Mouse (Mus musculus): ENCODE data around the gene Bhlhe41.

Gene Bhlhe41

DNA sequence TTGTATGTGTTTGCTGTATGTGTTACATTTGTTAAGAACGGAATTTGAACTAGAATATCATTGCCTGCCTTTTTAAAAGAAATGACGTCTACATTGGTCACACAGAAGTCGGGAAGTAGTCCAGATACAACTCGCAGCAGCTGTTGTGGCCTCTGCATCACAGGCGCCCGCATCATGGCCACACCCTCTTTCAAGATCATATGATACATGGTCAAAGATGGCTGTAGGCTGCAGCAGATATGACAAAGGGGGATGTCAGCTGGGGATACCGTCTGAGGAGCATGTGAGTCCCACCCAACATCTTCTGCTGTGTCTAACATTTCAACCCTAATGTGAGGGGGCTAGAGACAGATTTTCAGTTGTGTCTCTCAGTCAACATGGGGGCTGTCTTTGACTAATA is 6.7 kb upstream of the Bhlhe41 start:
- DNase-seq (ENCODE audit: extremely low spot score, low read depth, low spot score): no peak

DNA sequence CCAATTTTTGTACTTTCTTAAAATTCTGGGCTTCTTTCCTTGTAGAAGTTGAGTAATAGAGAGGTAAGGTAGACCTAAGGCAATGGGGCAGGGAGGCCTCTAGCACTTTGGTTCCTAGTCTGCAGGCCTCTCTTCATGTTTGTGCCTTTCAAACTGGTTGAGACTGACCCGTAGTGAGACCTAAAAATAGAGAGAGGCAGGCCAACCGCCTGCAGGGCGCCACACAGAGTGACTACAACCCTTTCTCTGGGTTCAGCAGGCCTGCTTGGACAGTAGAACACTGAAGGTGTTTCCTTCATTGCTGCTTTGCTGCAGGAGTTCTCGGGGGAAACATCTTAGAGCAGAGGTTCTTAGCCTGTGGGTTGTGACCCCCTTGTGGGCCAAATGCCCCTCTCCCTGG is 5.6 kb upstream of the Bhlhe41 start:
- DNase-seq (ENCODE audit: extremely low spot score, low read depth, low spot score): no peak

DNA sequence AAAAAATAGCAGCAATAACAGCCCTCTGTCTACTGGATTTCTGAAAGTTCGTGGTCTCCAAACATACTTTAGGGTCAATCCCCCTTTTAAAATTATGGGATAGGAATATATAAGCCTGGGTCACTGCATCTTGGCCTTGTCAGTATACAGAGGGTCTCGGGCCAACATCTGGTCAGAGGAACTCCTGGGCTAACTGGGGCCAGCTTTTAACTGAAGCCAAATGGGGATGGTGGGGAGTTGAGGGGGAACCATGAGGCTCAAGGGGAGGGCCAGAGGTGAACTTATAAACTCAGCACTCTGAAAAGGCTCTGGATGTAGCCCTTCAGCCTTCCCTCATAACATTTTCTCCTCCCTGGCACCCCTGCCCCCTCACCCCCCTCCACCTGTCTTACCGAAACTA is 1.8 kb upstream of the Bhlhe41 start:
- DNase-seq (ENCODE audit: extremely low spot score, low read depth, low spot score): peak; percentile 35

DNA sequence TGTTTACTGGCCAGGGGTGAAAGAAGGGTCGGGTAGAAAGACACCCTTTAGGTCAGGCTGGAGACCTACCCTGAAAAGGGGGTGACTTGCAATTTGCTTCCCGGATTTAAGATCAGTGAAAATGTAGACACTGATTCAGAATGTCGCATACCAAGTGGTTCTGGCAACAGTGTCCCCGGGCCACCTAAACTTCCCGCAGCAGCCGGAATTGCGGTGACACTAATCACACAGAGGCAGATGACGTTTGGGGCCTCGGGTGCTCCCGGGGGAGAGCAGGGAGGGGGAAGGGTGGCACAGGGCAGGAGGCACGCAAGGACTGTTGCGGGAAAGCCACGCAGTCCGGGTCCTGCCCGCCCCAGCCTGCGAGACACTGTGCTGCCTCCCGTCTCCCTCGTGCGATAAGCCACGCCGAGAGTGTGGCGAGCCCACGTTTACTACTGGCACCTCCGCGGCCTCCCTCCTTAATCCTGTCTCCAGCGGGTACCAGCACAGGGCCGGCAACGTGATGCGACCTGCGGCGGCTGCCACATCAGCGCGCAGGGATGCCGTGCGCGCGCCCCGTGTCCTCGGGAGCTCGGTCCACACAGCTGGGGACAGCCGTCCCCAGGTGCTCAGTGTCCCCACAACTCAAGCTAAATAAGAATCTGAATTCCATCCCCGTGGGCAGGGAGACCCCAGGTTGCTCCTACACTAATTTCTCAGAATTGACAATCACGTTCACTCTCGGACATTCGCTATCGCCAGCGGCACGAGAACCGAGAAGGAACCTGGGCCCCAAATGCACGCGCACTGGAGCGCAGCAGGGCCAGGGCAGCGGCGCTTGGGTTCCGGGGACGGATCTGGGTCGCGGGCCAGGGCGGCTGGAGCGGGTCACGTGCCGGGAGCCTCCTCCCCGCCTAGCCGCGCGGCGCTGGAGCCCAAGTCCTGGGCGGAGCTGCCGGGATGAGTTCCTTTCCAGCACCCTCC is 811 bp upstream of the Bhlhe41 start:
- peak; percentile 8 for DNase-seq (ENCODE audit: extremely low spot score, low read depth, low spot score)

DNA sequence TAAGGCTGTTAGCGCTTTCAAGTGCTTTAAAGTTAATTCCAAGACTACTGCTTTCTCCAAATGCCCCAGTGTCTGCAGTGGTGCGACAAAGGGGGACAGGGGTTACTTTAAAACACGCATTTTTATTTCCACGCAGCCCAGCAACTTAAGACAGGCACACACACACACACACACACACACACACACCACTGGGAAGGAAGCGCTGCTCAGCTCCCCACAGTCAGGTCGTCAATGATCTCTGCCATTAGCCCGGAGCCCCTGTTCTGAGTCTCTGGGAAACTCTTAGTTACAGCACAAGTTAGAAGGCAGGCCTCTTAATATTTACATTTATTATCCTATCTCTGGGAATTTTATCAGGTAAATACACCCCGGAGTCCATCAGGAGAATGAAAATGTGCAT is 1.2 kb downstream of the Bhlhe41 start:
- no peak for DNase-seq (ENCODE audit: extremely low spot score, low read depth, low spot score)

DNA sequence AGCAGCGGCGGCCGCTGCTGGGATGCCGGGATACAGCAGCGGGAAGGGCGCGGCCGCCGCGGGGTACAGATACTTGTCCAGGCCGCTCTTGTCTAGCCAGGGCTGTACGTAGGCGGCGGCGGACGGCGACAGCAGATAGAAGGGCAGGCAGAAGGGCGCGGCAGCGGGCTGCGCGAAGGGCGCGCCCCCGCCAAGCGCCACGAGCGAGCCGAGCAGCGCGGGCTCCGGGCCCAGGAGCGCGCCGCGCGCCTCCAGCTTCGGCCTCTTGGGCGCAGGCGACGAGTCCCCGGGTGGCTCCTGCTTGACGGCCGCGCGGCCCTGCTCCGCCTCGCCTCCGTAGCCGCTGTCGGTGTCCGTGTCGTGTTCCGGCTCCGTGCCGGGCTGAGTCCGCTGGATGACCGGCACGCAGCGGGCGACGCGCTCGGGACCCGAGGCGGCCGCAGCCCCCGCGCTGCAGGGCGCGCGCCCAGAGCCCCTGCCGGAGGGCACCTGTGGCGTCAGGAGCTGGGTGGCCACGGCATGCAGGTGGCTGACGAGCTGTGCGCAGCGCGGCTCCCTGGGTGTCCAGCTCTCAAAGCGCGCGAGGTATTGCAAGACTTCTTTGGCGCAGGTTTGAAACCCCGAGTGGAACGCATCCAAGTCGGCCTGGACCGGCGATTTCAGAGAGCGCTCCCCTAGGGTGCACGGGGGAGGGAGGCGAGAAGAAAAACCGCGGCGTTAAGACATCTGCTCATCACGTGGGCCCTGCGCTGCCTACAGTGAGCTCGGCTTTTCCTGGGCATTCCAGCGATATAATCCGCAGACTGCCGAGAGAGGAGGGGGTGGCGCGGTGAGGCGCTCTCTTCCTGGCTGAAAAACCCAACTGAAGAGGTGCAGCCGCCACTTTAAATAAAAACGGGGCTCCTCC is 2.0 kb downstream of the Bhlhe41 start:
- DNase-seq (ENCODE audit: extremely low spot score, low read depth, low spot score): no peak

DNA sequence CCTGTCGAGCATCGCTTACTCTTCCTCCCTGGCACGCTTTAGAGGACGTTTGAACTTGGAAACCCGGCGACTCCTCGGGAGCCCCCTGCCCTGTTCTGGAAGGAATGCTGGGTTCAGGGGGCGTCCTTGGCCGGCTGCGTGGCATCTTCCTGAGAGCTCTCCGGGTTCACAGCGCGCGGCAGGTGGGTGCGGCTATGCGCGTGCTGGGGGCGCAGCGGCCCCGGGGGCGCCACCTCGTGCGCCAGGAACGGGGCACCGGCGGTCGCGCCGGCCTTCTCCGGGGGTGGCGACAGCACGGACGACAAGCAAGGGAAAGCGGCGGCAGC is 2.7 kb downstream of the Bhlhe41 start:
- no peak for DNase-seq (ENCODE audit: extremely low spot score, low read depth, low spot score)

DNA sequence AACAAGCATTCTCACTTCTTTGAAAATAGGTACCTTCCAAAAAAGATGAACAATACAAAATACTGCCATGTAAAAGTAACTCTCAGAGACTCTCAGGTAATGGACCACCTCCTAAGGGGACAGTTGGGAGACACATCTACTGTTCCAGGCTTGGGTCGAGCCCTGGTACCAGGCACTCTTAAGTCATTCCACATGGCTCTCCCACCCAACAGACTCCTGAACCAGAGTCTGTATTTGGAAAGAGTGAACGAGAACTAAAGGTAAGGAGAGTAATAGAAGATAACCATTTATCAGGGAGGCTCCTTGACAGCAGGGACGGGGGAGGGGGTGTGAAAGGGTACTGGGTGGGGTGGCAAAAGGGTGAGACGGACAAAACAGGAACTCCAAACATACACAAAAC is 3.0 kb downstream of the Bhlhe41 start:
- no peak for DNase-seq (ENCODE audit: extremely low spot score, low read depth, low spot score)

DNA sequence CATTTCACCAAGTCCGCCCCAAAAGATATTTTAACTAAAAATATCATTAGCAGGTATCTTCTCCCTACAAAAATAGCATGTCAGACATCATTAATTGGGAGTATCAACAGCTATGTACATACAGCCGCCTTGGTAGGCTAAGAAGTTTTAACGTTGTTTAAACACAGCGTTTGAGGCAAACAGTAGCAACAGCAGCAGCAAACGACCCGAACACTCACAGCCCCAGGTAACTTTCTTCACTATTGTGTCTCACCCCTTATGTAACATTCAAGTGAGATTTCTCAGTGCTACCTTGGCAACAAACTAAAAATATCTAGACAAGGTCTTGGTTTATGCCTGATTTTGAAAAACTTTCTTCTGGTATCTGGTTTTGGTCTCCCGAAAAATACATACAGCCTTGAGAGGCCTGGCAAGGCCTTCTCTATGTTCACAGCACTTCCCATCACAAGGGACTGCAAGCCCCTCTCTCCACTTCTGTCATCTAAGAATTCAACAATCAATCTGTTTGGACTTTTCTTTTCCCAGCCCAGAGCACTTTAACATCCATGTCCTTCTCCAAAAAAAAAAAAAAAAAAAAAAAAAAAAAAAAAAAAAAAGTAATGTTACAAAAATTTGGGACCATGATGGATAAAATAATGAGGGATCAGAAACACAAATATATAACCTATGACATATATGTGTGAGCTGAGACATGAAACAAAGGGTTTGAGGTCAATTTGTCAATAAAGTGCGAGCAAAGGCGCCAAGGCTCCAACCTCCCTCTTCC is 3.7 kb downstream of the Bhlhe41 start:
- no peak for DNase-seq (ENCODE audit: extremely low spot score, low read depth, low spot score)

DNA sequence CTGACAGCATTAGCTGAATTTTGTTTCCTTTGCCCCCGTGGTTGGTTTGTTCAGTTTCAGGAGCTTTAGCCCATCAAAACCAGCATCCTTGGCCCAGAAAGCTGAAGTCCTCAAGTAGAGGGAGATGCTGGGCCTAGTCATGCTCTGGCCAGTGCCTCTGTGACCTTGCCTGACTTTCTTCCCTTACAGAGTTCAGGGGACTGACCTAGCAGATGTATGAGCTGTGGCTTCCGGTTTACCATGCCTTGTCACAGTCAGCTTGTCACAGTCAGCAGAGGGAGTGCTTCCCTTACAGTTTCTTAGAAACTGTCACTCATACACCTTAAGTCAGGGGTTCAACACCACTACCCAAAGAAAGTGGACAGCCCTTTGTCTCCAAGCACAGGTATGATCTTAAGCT is 5.0 kb downstream of the Bhlhe41 start:
- DNase-seq (ENCODE audit: extremely low spot score, low read depth, low spot score): no peak

DNA sequence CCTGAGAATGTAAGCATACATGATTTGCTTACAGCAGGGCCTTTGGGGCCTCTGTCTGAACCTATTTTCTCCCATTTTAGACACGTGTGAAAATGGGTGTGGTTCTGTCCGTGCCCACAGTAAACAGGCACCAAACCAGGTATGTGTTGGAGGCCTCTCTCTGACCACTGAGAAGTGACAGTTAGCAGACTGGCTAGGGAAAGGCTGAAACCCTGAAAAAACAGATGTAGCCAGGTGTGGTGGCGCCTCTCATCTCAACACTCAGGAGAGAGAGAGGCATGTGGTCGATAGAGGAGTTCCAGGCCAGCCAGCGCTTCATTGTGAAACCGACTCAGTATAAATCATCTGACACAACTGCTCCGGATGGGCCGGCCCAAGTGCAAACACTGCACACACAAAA is 6.9 kb downstream of the Bhlhe41 start:
- DNase-seq (ENCODE audit: extremely low spot score, low read depth, low spot score): no peak

DNA sequence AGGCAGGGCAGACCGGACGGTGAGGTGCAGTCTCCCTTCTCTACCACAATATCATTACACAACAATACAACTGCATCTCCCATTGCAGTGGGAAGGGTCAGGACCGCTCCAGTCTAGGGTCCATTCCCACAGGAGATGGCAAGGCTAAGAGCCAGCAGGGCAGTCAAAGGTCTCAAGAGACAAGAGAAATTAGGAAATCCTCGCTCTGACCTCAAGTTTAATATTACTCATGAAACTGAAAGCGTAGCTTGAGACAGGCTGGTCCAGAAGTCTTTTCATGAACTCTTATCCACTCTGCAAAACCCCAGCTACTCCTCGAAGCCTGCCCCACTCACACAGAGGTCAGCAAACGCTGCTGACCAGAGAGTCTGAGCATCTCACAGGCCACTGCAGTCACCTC is 7.9 kb downstream of the Bhlhe41 start:
- no peak for DNase-seq (ENCODE audit: extremely low spot score, low read depth, low spot score)

DNA sequence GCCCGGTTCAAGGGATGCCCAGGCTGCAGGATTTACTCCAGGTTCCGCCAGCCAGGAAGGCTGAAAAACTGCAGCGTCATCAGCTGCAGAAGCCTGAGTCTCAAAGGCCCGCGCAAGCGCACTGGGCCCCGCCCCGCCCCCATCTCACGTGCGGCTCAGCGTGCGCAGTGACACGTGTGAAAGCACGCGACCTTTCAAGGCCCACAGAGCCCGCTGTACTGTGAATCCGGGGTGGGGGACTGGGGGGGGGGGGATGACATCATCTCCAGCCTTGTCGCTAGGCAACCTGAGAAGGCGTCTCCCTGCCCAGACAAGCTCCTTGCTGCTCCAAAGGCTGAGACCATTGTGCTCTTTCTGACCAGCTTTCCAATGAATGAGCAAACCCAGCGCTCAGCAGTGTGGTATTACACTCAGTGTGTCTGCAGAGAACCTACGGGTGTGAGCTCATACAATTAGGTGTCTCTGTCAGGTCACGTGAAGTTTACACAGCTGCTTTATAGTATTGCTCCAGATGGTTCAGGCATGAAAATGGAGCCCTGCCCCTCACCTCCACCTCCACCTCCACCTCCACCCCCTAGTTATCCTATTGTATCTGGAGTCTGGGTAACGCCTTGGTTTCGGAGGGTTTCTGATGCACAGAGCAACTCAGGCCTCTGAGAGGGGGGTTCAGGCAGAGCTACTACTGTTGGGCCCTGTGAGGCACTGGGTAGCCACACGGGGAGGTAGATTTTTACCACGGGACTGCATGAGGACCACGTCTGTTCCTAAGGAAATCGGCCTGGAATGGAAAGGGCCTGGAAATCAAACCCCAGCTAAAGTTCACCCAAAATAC is 9.4 kb downstream of the Bhlhe41 start:
- DNase-seq (ENCODE audit: extremely low spot score, low read depth, low spot score): peak; percentile 67

DNA sequence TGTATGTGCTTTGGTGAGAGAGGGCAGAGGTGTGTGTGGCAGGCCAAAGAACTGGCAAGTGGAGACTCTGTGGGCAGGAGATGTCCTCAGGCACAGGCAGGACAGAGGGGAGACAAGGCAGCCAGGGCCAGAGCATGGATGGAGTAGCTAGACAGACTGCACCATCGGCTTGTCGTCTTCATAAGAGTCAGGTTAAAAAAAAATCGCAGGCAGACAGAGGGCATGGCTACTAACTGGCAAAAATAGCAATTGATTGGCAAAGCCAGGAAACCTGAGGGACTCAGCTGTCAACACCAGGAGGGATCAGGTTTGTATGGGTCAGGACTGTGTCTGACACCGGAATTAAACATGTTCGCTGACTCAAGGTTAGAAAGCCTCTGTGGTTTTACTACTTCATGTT is 10.6 kb downstream of the Bhlhe41 start:
- DNase-seq (ENCODE audit: extremely low spot score, low read depth, low spot score): no peak

DNA sequence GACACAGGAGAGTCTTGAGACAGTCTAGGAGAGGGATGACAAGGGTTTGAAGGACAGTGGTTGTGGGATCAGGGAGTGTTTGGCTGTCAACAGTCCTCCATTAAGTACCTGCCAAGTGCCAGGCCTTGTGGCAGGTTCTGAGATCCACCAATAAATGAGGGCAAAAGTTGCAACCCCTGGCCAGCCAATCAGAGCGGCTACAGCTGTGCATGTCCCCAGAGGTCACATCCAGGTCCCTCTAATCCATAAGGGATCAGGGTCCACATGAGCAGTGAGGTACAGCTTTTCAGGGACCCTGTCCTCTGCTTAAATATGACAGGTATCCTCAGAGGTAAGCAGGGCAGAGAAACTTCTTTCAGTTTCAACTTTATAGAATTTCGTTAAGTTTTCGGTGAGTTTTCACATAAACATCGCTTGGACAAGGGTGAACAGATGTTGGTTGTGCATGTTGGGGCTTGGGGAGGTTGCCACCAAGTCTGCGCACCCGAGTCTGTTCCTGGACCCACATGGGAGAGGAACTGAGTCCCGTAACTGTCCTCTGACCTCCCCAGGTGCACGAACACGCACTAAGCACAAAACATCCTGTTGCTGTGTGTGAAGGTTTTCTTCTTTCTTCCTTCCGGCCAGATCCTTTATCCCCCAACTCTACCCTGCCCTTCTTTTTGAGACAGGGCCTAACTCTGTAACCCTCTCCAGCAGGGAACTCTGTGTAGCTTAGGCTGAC is 11.8 kb downstream of the Bhlhe41 start:
- no peak for DNase-seq (ENCODE audit: extremely low spot score, low read depth, low spot score)

DNA sequence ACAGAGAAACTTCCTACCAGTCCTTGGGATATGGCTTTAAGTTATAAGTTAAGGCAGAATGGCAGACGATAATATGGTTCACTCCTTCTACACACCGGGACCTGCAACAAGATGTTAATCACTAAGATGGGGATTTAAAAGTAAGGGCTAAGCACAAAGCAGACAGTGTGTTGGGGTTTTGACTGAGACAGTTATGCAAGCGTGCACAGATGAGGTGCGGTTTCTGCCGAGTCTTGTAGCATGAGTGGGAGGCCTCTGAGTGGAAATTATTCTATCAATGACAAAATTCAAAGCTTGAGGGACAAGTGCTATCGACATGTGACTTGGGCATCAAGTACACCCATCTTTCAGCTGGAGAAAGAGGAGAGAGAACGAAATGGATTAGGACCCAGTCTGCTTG is 12.7 kb downstream of the Bhlhe41 start:
- DNase-seq (ENCODE audit: extremely low spot score, low read depth, low spot score): no peak

DNA sequence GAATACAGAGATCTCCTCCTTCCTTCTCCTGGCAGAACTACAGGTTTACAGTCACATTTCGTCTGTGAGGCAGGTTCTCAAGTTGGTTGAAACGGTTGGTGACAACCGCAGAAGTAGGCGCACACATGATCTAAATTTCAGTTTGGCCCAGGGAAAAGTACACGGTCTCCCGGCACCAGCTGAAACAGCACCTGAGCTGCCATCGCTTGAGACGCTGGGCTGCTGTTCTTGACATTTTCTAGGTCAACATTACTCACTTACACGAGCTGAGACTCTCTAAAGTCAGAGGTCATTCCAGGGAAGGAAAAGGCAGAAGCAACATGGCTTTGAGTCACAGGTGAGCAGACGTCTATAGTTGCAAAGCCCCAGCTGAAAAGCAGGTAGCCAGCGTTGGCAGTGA is 13.4 kb downstream of the Bhlhe41 start:
- DNase-seq (ENCODE audit: extremely low spot score, low read depth, low spot score): no peak

DNA sequence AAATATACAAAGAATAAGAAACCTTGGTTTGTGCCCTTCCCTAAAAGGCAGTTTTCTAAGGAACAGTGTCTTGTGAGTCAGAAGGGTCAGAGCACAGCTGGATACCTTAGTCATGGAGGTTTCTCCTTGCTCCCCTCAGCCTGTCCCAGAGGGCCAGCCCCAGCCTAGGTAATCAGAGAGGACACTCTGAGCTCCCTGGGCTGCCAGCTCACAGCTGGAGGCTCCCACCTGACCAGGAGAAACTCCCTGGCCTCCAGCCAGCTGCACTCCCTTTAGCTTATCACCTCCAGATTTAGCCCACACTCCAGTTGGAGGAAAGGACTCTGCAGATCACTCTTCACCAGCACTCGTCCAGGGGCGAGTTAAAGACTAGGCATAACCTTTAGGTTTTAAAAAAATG is 14.6 kb downstream of the Bhlhe41 start:
- no peak for DNase-seq (ENCODE audit: extremely low spot score, low read depth, low spot score)

DNA sequence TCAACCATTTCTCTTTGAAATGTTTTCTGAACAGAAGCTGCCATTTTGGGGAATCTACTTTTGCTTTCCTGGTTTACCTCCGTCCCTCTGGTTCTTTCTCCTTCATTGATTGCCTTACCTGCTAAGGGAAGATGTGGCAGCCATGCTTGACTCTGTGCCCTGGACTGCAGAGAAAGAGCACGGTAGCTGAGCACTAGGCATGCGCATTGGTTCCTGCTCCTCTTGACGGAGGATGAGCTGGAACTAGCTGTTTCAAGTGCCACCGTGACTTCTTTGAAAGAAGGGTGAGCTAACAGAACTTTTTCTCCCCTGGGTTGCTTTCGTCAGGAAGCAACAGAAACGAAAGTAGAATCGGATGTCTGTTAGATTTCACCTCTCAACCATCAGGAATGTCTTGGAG is 17.7 kb downstream of the Bhlhe41 start:
- no peak for DNase-seq (ENCODE audit: extremely low spot score, low read depth, low spot score)

DNA sequence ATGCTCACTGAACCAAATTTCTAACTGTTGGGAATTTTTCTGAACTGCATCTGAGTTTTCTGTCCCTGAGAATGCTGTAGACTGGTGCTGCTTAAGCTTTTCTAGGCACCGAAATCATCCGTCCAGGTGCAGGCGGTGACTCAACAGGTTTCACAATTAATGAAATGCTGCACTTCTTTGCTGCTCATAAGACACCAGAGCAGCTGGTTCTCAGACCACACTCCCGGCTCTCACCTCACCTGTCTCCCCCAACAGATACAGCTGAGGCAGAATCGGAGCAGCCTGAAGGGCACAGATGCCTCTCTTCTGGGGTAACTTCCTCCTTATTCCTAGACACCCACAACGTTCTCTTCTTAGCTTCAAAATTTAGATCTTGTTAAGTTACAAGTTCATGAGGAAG is 18.4 kb downstream of the Bhlhe41 start:
- no peak for DNase-seq (ENCODE audit: extremely low spot score, low read depth, low spot score)

Measured in hindlimb bud, embryonic 11.5 days (tissue).